ENCODE assay signal across 8 mouse cellular contexts in genomic region chr8:95886647-95887577, GRCm38 (mm10). TPM values are rescaled to one million over a fixed set of nuclear protein-coding genes. Genes with fewer than 3 reads are reported as not detected.
DNase-seq lines count a peak whose midpoint lies in the region; ATAC-seq and TF ChIP-seq lines count a peak whose summit lies in the region.

No protein-coding gene starts in this region.

- no peak for ATAC-seq in midbrain, embryonic 12.5 days (ENCODE audit: low FRiP score, low read depth)

- intact Hi-C loops in left cerebral cortex, postnatal 4 days (cut with DNase I): no loop called here

- peaks cover 10% of the 10 kb centered on the region for H3K4me1 ChIP-seq in liver, adult 2 months (ENCODE audit: control insufficient read depth, insufficient read depth, low read length)
- peaks cover 25% of the 10 kb centered on the region for H3K4me1 ChIP-seq in midbrain, embryonic 12.5 days

- peak; percentile 72 for DNase-seq in liver, adult 2 months (ENCODE audit: extremely low read depth, low read depth, low spot score)
- DNase-seq in liver: no peak
- peak; percentile 47 for DNase-seq in cerebellum, adult 9-11 months
- DNase-seq in gastrocnemius, postnatal 25 days: peak; percentile 42
- DNase-seq in induced T-regulatory cell, adult 2 months (ENCODE audit: low read depth): peak; percentile 63
- peak; percentile 17 for DNase-seq in left cerebral cortex, postnatal 4 days
- DNase-seq in spleen, postnatal 36 days (ENCODE audit: low spot score in 2 of 2): peak; percentile 3 to 23

- H3K79me2 ChIP-seq in liver, adult 2 months (ENCODE audit: control insufficient read depth, insufficient read depth, low read length): peaks cover 22% of the 10 kb centered on the region

- peak overlapping the region; percentile 68 for H3K4me2 ChIP-seq in midbrain, embryonic 12.5 days (replicated peaks)

- peak overlapping the region; percentile 99 for H3K27ac ChIP-seq in liver, adult 2 months (replicated peaks; ENCODE audit: insufficient read depth, low read depth, low read length)
- H3K27ac ChIP-seq in midbrain, embryonic 12.5 days (replicated peaks): 0 out of 2 replicates have a peak overlapping the region, but pooled peaks have one; percentile 81

- 15% methylated on average over 17 of the region's 17 CpGs for WGBS in liver, adult 2 months
- WGBS in midbrain, embryonic 12.5 days: 81% methylated on average over 17 of the region's 17 CpGs

- no peaks in the 10 kb centered on the region for H3K9me3 ChIP-seq in midbrain, embryonic 12.5 days

- peak overlapping the region; percentile 90 for H3K9ac ChIP-seq in liver, adult 2 months (ENCODE audit: low read depth, low read length)
- H3K9ac ChIP-seq in midbrain, embryonic 12.5 days (replicated peaks): peak overlapping the region; percentile 71

- peak overlapping the region; percentile 65 for H3K4me3 ChIP-seq in liver, adult 2 months (ENCODE audit: insufficient read depth, low read depth, low read length)
- peak overlapping the region; percentile 90 for H3K4me3 ChIP-seq in midbrain, embryonic 12.5 days

- peaks cover 2% of the 10 kb centered on the region; the same call in 1 of the 2 replicates for H3K36me3 ChIP-seq in liver, adult 2 months (ENCODE audit: control insufficient read depth, insufficient read depth, low read length)
- H3K36me3 ChIP-seq in midbrain, embryonic 12.5 days: no peaks in the 10 kb centered on the region

- no peak for TF ChIP-seq POLR2A in liver, adult 2 months (IDR thresholded peaks at IDR 0.05; ENCODE audit: extremely low read depth, insufficient read depth, low read length)

- no peak for TF ChIP-seq CTCF in liver, adult 2 months (IDR thresholded peaks at IDR 0.05; ENCODE audit: low read depth, low read length)

- no peaks in the 10 kb centered on the region for H3K27me3 ChIP-seq in liver, adult 2 months (ENCODE audit: control insufficient read depth, insufficient read depth, low read length)
- no peaks in the 10 kb centered on the region for H3K27me3 ChIP-seq in midbrain, embryonic 12.5 days

RNA-seq across cellular contexts. Expression of gene Got2, which starts 1.4 kb away (rescaled TPM):
- total RNA-seq in liver, adult 2 months (2014; rRNA removed): 271 and 323 TPM in 2 replicates
- polyA plus RNA-seq in liver, adult 2 months (2012; rRNA removed): 350 and 393 TPM in 2 replicates
- total RNA-seq in gastrocnemius, postnatal 25 days (2021): 100 to 1,000 TPM; 441 to 462 TPM
- 100 to 1,000 TPM; 147 to 156 TPM for total RNA-seq in left cerebral cortex, postnatal 4 days (2021)
- polyA plus RNA-seq in midbrain, embryonic 12.5 days (2016; fragmentation: Nextera tagmentation; extraction: Ambion mirVana): 164 and 194 TPM in 2 replicates

RNA-seq across cellular contexts. Expression of gene Slc38a7, which starts 33.6 kb away (rescaled TPM):
- total RNA-seq in liver, adult 2 months (2014; rRNA removed): 10.7 and 16.6 TPM in 2 replicates
- polyA plus RNA-seq in liver, adult 2 months (2012; rRNA removed): 22.2 and 22.8 TPM in 2 replicates
- total RNA-seq in gastrocnemius, postnatal 25 days (2021): 1 to 10 TPM; 4.5 to 5.5 TPM
- 10 to 100 TPM; 42.5 to 43.2 TPM for total RNA-seq in left cerebral cortex, postnatal 4 days (2021)
- 19.7 and 19.9 TPM in 2 replicates for polyA plus RNA-seq in midbrain, embryonic 12.5 days (2016; fragmentation: Nextera tagmentation; extraction: Ambion mirVana)
